Mouse (Mus musculus) hindbrain, embryonic 16.5 days (tissue): ENCODE measurements at regions not wholly inside any gene's neighbourhood (a gene's known extent, or its start where the extent isn't known, plus 50 kb on each side); places are given as distances from the start of the nearest gene placed in this dataset.

ENCODE experiments used
- ATAC-seq: fragments of 200-750 bp; cut with Nextera tagmentation; 2 replicates; pipeline ENCODE4 v1.8.0; 2017; ENCODE audit warnings: moderate TSS enrichment, moderate library complexity
- H3K27ac ChIP-seq: fragments of 300-500 bp; sonication (generic); 2 replicates; pipeline ENCODE4 v1.5.1; 2014; ENCODE audit warnings: low read depth, mild to moderate bottlenecking, control low read depth, low read length, moderate library complexity
- H3K27me3 ChIP-seq: fragments of 300-500 bp; sonication (generic); replicated peaks from 2 replicates; pipeline ENCODE4 v1.6.1; 2014; ENCODE audit warnings: low read length; ENCODE audit not compliant: control insufficient read depth, insufficient read depth
- H3K36me3 ChIP-seq: fragments of 300-500 bp; sonication (generic); 2 replicates; pipeline ENCODE4 v1.6.1; 2014; ENCODE audit warnings: mild to moderate bottlenecking, low read length, moderate library complexity, mixed read lengths; ENCODE audit not compliant: control insufficient read depth, insufficient read depth
- H3K4me1 ChIP-seq: fragments of 300-500 bp; sonication (generic); 2 replicates; pipeline ENCODE4 v1.6.1; 2014; ENCODE audit warnings: low read depth, low read length; ENCODE audit not compliant: control insufficient read depth, insufficient read depth
- H3K4me2 ChIP-seq: fragments of 300-500 bp; sonication (generic); 2 replicates; pipeline ENCODE4 v1.6.1; 2014; ENCODE audit warnings: mild to moderate bottlenecking, low read length, control low read depth, moderate library complexity
- H3K4me3 ChIP-seq: fragments of 300-500 bp; sonication (generic); 2 replicates; pipeline ENCODE4 v1.5.1; 2014; ENCODE audit warnings: mild to moderate bottlenecking, low read length, control low read depth, moderate library complexity
- H3K9ac ChIP-seq: fragments of 300-500 bp; sonication (generic); 2 replicates; pipeline ENCODE4 v1.6.1; 2014; ENCODE audit warnings: low read depth, mild to moderate bottlenecking, control low read depth, low read length, moderate library complexity
- H3K9me3 ChIP-seq: fragments of 300-500 bp; sonication (generic); 2 replicates; pipeline ENCODE4 v1.6.1; 2014; ENCODE audit warnings: mild to moderate bottlenecking, low read length, moderate library complexity; ENCODE audit not compliant: control insufficient read depth
- WGBS: fragments of 180-500 bp; shearing (Covaris S2); extraction: QIAGEN DNeasy Blood & Tissue Kit; methylation state at CpG from one replicate; pipeline ENCODE4 v1.1.7; 2014; 5-methylcytosine and 5-hydroxymethylcytosine counted together

DNA sequence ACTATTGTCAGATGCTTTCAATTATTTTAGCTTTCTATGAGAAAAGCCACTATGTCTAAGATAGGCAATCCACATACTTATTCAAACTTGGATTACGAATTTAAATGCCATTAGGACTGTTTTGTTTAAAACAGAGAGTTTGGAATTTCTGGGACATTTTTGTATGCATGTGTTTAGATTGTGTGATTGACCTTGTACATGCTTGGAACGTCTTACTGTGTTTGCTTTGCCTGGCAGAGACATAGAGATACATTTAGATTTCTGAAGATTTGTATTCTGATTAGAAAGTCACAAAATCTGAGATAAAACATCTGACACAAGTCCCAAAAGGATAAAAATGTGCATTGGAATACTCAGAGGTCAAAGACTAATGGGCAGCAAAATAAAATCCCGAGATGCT is 784.3 kb downstream of the Flrt2 start:
- WGBS, result 65% methylated on average over 3 of the region's 3 CpGs
- Histone ChIP-seq H3K4me3 (no peak overlapping the region), H3K27me3 (no peaks in the 10 kb centered on the region), H3K27ac (no peak overlapping the region), H3K9me3 (no peaks in the 10 kb centered on the region), H3K36me3 (no peaks in the 10 kb centered on the region), H3K4me2 (no peak overlapping the region), H3K4me1 (no peaks in the 10 kb centered on the region), H3K9ac (no peak overlapping the region)
- ATAC-seq, result no peak

DNA sequence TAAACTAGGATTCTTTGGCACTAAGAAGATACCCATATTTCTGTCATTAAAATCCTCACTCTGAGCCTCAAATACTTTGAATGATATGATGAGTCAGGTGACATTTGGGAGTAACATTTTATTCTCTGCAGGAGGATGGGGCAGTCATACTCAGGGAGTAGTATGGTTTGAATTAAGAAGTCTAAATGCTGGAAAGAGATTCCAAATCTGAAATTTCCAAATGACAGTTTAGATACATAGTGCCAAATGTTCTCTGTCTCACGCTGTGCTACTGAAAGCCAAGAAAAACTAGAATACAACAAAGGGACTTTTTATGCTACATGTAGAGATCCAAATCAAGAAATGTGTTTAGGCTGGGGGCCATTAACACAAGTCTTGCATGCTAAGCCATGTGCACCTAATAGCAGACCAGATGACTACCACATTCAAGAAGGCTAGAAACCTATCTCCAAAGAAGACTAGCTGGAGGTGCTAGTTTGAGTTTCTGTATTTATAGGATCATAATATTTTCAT is 796.5 kb downstream of the Flrt2 start:
- H3K27ac ChIP-seq, result no peak overlapping the region
- WGBS, result 85% methylated on average over 1 of the region's 1 CpGs
- H3K4me3 ChIP-seq, result no peak overlapping the region
- H3K9ac ChIP-seq, result no peak overlapping the region
- no peaks in the 10 kb centered on the region for H3K27me3 ChIP-seq
- H3K4me2 ChIP-seq, result no peak overlapping the region
- no peaks in the 10 kb centered on the region for H3K9me3 ChIP-seq
- no peaks in the 10 kb centered on the region for H3K4me1 ChIP-seq
- H3K36me3 ChIP-seq, result no peaks in the 10 kb centered on the region
- no peak for ATAC-seq

DNA sequence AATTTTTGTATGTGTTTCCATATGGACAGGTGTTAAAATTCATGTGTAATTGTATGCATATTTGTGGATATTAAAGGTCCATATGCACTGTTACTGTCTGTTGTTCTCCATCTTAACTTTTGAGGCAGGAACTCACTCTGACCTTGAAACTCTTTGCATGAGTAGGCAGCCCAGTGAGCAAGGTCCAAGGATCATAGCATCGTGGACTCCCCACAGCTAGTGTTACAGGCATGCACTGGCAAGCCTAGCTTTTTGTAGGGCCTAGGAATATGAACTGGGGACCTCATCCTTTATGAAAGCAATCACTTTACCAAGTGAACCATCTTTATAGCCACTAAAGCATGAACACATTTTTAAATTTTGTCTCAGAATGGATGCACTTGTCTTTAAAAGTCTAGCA is 817.6 kb downstream of the Flrt2 start:
- Histone ChIP-seq H3K4me1 (no peaks in the 10 kb centered on the region), H3K9ac (no peak overlapping the region), H3K27me3 (no peaks in the 10 kb centered on the region), H3K9me3 (no peaks in the 10 kb centered on the region), H3K36me3 (no peaks in the 10 kb centered on the region), H3K27ac (no peak overlapping the region), H3K4me2 (no peak overlapping the region), H3K4me3 (no peak overlapping the region)
- WGBS, result 79% methylated on average over 1 of the region's 1 CpGs
- ATAC-seq, result no peak

DNA sequence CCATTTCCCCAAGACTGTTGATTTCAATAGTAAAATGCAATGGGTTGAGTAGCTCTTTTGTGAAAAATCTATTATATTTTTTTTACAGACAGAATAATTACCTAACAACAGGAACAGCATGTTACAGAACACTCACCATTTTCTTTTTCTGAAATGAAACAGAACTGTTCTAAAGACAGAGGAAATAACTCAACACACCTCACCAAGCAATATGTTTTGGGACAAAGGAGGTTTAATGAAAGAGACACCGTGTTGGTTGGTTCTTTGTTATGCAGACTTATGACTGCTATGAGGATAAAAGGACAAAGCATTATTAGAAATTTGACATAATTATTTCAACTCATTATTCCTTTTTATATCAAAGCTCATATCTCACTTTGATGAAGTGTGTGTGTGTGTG is 866.8 kb downstream of the Flrt2 start:
- 62% methylated on average over 1 of the region's 1 CpGs for whole genome bisulfite sequencing

DNA sequence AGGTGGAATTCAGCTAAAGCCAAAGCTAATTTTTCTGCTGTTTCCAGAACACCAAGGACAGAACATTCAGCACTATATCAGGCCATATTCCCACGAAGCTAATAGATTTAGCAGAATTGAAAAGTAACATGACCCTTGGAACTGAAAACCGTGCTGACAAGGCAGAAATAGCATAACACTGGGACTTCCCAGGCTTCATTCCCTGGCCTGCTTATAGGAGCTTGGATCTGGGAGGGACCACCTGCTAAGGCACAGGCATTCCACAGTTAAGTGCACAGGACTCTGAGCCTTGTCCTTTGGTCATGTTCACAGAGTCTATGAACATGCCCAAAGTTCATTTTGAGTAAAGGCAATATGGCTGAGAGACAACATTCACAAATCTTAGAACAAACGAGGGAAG is 902.8 kb downstream of the Flrt2 start:
- H3K9ac ChIP-seq, result no peak overlapping the region
- H3K4me3 ChIP-seq, result no peak overlapping the region
- H3K27me3 ChIP-seq, result no peaks in the 10 kb centered on the region
- no peaks in the 10 kb centered on the region for H3K9me3 ChIP-seq
- 68% methylated on average over 3 of the region's 3 CpGs for whole genome bisulfite sequencing
- H3K4me2 ChIP-seq, result no peak overlapping the region
- H3K36me3 ChIP-seq, result no peaks in the 10 kb centered on the region
- no peak for ATAC-seq
- H3K4me1 ChIP-seq, result no peaks in the 10 kb centered on the region
- no peak overlapping the region for H3K27ac ChIP-seq

More for the DNA sequence above, 866.8 kb downstream of the Flrt2 start:
- H3K36me3 ChIP-seq, result no peaks in the 10 kb centered on the region
- no peaks in the 10 kb centered on the region for H3K9me3 ChIP-seq
- H3K27ac ChIP-seq, result no peak overlapping the region
- no peak for ATAC-seq
- H3K4me3 ChIP-seq, result no peak overlapping the region
- H3K4me2 ChIP-seq, result no peak overlapping the region
- H3K27me3 ChIP-seq, result no peaks in the 10 kb centered on the region
- H3K4me1 ChIP-seq, result no peaks in the 10 kb centered on the region
- no peak overlapping the region for H3K9ac ChIP-seq

DNA sequence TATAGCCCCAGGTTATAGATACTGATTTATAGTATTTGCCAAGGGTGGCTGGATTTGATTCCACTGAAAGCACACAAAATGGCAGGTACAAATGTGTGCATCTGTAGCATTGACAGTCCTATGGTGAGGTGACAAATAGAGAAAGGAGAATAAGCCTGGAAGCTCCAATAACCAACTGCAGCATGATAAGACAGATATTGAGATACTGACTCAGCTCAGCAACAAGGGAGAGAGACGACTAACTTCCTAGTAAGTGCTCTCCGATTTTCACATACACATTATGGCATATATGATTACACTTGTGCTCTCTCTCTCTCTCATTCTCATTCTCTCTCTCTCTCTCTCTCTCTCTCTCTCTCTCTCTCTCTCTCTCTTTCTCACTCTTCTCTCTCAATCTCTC is 923.1 kb downstream of the Flrt2 start:
- no peak overlapping the region for H3K4me3 ChIP-seq
- 91% methylated on average over 2 of the region's 2 CpGs for WGBS
- no peaks in the 10 kb centered on the region for H3K9me3 ChIP-seq
- no peaks in the 10 kb centered on the region for H3K4me1 ChIP-seq
- ATAC-seq, result no peak
- no peak overlapping the region for H3K4me2 ChIP-seq
- no peaks in the 10 kb centered on the region for H3K36me3 ChIP-seq
- no peak overlapping the region for H3K9ac ChIP-seq
- no peaks in the 10 kb centered on the region for H3K27me3 ChIP-seq
- H3K27ac ChIP-seq, result no peak overlapping the region

DNA sequence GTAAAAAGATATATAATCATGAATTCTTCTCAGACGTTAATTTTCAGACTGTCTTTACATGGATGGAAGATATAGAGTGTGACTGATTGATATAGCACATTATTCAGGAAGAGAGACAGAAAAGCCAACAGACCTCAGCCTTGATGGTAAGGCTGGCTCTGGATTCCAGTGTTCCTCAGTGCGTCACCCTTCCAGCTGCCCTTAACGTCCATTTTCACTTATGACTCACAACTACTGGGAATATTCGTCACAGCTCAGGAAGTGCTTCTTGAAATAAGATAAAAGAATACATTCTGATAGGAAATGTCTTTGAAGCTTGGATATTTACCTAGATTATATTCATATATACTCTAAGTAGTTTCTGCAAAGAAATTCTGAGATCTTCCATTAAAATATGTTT is 923.8 kb downstream of the Flrt2 start:
- WGBS, result 90% methylated on average over 4 of the region's 4 CpGs
- Histone ChIP-seq H3K27me3 (no peaks in the 10 kb centered on the region), H3K36me3 (no peaks in the 10 kb centered on the region), H3K9me3 (no peaks in the 10 kb centered on the region), H3K27ac (no peak overlapping the region), H3K4me1 (no peaks in the 10 kb centered on the region), H3K4me2 (no peak overlapping the region), H3K4me3 (no peak overlapping the region), H3K9ac (no peak overlapping the region)
- no peak for ATAC-seq

DNA sequence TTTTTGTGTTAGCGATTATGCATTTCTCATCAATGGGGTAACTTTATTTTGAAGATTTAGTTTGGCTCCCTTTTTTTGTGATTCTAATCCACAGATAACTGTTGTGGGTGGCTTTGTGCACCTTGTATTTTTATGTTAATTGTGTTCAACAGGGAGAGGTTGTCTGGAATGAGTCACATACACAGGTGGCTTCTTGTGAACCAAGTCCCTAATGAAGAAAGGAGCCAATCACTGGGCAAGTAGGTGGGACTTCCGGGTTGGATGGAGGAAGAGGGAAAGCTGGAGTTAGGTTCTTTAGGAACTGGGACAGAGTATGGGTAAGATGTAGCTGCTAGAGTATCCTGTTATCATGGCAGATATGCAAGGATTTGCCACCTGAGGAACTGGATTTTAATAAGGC is 925.2 kb downstream of the Flrt2 start:
- Histone ChIP-seq H3K36me3 (no peaks in the 10 kb centered on the region), H3K9me3 (no peaks in the 10 kb centered on the region), H3K27ac (no peak overlapping the region), H3K4me3 (no peak overlapping the region), H3K4me2 (no peak overlapping the region), H3K9ac (no peak overlapping the region), H3K4me1 (no peaks in the 10 kb centered on the region), H3K27me3 (no peaks in the 10 kb centered on the region)
- 96% methylated on average over 2 of the region's 2 CpGs for WGBS
- no peak for ATAC-seq
